Mouse (Mus musculus): Measurements from ENCODE around the gene Ydjc. TPM values are rescaled to one million over a fixed set of nuclear protein-coding genes. Genes with fewer than 3 reads are reported as not detected.

The Ydjc gene
- total and polyA plus RNA-seq, 3 experiments, result 54.3 to 70.9 (median 65.3) TPM

- no peak for DNase-seq (ENCODE audit: extremely low read depth)
- Histone ChIP-seq H3K9me3 (replicated peaks; ENCODE audit: low read length) (no peaks in the 10 kb centered on the region), H3K4me3 (replicated peaks in 1 of 3; ENCODE audit: low read depth in 2 of 3, low read length in 2 of 3, poor library complexity in 1 of 3) (no peak overlapping the region), H3K36me3 (replicated peaks in 1 of 2; ENCODE audit: control insufficient read depth in 1 of 2, insufficient read depth in 1 of 2, low read length in 1 of 2) (peaks cover 67 to 93% of the 10 kb centered on the region in 2 experiments), H3K9ac (ENCODE audit: insufficient read depth, low read depth) (no peak overlapping the region), H3K27me3 (replicated peaks) (no peaks in the 10 kb centered on the region), H3K4me1 (ENCODE audit: control insufficient read depth in 1 of 2, insufficient read depth in 2 of 2) (peaks cover 0 to 4% of the 10 kb centered on the region in 2 experiments; a peak in 1 of 4 replicates), H3K27ac (ENCODE audit: insufficient read depth, low read depth) (no peak overlapping the region), H3K79me2 (replicated peaks; ENCODE audit: control insufficient read depth, extremely low read depth, insufficient read depth, poor library complexity, severe bottlenecking) (no peaks in the 10 kb centered on the region), H3K4me2 (ENCODE audit: insufficient read depth, low read depth, poor library complexity, severe bottlenecking) (no peak overlapping the region)
- no peak for TF ChIP-seq PAX5 (IDR thresholded peaks at IDR 0.05; ENCODE audit: low read length)
- TF ChIP-seq SIN3A (IDR thresholded peaks at IDR 0.05; ENCODE audit: low read length), result no peak
- no peak for TF ChIP-seq SMC3 (IDR thresholded peaks at IDR 0.05; ENCODE audit: low read depth, low read length)
- no peak for TF ChIP-seq ETS1 (conservative IDR thresholded peaks at IDR 0.05; ENCODE audit: low read depth, low read length)
- no peak for TF ChIP-seq RAD21 (IDR thresholded peaks at IDR 0.05; ENCODE audit: low read depth, low read length)
- in situ Hi-C loops (cut with MboI; ENCODE audit: low pct_ligation_motif_present, low pct_unique_long_range_greater_than_20kb, low sequenced_read_pairs), result no loop called here
- dilution Hi-C loops (cut with MboI; ENCODE audit: extremely low pct_ligation_motif_present, extremely low pct_unique_long_range_greater_than_20kb, low sequenced_read_pairs), result no loop called here
Measured at GRCm38 (mm10) chr16:17117309-17117799, 27.1 kb upstream of the Ydjc start.

- in situ Hi-C loops (cut with MboI; ENCODE audit: low pct_ligation_motif_present, low pct_unique_long_range_greater_than_20kb, low sequenced_read_pairs), result no loop called here
- Histone ChIP-seq H3K4me2 (ENCODE audit: insufficient read depth, low read depth, poor library complexity, severe bottlenecking) (no peak overlapping the region), H3K27me3 (replicated peaks) (no peaks in the 10 kb centered on the region), H3K4me1 (ENCODE audit: control insufficient read depth in 1 of 2, insufficient read depth in 2 of 2) (peaks cover 0 to 27% of the 10 kb centered on the region in 2 experiments; a peak in 2 of 4 replicates), H3K4me3 (replicated peaks in 1 of 3; ENCODE audit: low read depth in 2 of 3, low read length in 2 of 3, poor library complexity in 1 of 3) (no peak overlapping the region), H3K27ac (ENCODE audit: insufficient read depth, low read depth) (no peak overlapping the region), H3K9ac (ENCODE audit: insufficient read depth, low read depth) (no peak overlapping the region), H3K79me2 (replicated peaks; ENCODE audit: control insufficient read depth, extremely low read depth, insufficient read depth, poor library complexity, severe bottlenecking) (peaks cover 16% of the 10 kb centered on the region), H3K36me3 (replicated peaks in 1 of 2; ENCODE audit: control insufficient read depth in 1 of 2, insufficient read depth in 1 of 2, low read length in 1 of 2) (peaks cover 52 to 67% of the 10 kb centered on the region in 2 experiments), H3K9me3 (replicated peaks; ENCODE audit: low read length) (no peaks in the 10 kb centered on the region)
- dilution Hi-C loops (cut with MboI; ENCODE audit: extremely low pct_ligation_motif_present, extremely low pct_unique_long_range_greater_than_20kb, low sequenced_read_pairs), result no loop called here
- DNase-seq (ENCODE audit: extremely low read depth), result no peak
- TF ChIP-seq POLR2A (IDR thresholded peaks at IDR 0.05; ENCODE audit: low read depth, low read length) (no peak; the same call in 1 of the 2 replicates), MAFK (IDR thresholded peaks at IDR 0.05; ENCODE audit: insufficient replicate concordance, low read length) (no peak), POLR2AphosphoS2 (IDR thresholded peaks at IDR 0.05; ENCODE audit: low read depth, low read length) (no peak), RCOR1 (conservative IDR thresholded peaks at IDR 0.05; ENCODE audit: low read depth, low read length) (no peak), ZC3H11A (IDR thresholded peaks at IDR 0.05; ENCODE audit: low read depth, low read length) (no peak), TCF12 (IDR thresholded peaks at IDR 0.05; ENCODE audit: low read depth, low read length) (no peak), USF2 (conservative IDR thresholded peaks at IDR 0.05; ENCODE audit: low read depth, low read length) (no peak), IRF4 (IDR thresholded peaks at IDR 0.05; ENCODE audit: low read depth, low read length) (no peak), JUND (conservative IDR thresholded peaks at IDR 0.05; ENCODE audit: low read depth, low read length) (no peak), NRF1 (IDR thresholded peaks at IDR 0.05; ENCODE audit: low read depth, low read length) (no peak), JUN (IDR thresholded peaks at IDR 0.05; ENCODE audit: insufficient read depth, low read depth, low read length) (no peak), SMC3 (IDR thresholded peaks at IDR 0.05; ENCODE audit: low read depth, low read length) (no peak), PAX5 (IDR thresholded peaks at IDR 0.05; ENCODE audit: low read length) (no peak), MEF2A (IDR thresholded peaks at IDR 0.05; ENCODE audit: borderline replicate concordance, low read depth, low read length) (no peak)
Measured at GRCm38 (mm10) chr16:17121569-17121968, 22.9 kb upstream of the Ydjc start.

Data from CH12.LX (cell line).